Mouse (Mus musculus): Measurements from ENCODE around the gene Iqsec1.
A peak's percentile ranks its signal among the peaks of the same experiment; 100 is the strongest.

Iqsec1 gene

DNA sequence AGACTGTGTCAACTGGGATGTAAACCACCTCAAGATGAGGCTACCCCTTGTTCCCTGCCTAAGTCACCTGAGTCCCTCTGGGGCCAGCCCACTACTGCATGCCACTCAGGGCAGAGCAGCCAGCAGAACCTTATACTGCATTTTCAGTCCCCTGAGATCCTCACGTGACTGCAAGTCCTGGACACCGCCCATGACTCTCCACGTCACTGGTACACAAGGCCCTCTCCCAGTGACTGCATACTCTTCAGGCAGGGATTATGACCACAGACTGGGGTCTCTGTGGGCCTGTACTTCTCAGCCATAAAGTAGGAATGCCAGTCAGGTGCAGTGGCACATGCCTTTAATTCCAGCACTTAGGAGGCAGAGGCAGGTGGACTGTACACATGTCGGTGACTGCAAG, 281.3 kb downstream of the Iqsec1 start:
- no peak for DNase-seq (ENCODE audit: low read depth, low spot score)

DNA sequence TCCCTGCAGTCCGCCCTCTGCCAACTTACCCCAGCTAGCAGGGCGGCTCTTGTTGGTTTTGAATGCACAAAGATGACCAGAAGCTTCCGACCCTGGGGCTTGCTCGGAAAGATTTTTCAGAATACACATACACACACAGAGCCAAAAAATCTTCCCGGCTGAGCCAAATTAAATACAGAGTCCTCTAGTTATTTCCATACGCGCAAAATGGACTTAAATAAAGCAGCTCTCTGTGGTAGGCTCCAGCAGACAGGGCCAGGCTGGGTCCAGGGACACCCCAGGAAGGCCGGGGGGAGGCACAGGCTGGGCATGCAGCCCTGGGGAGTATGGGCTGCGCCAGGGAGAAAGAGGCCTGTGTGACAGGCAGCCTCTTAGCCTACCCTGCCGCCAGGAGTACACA, 282.0 kb downstream of the Iqsec1 start:
- no peak for DNase-seq (ENCODE audit: low read depth, low spot score)

GRCm38 (mm10) chr6:90705738-90706137, 282.7 kb downstream of the Iqsec1 start:
- DNase-seq (ENCODE audit: low read depth, low spot score): no peak

- DNase-seq (ENCODE audit: low read depth, low spot score): no peak
Observed at GRCm38 (mm10) chr6:90704705-90705344, 283.7 kb downstream of the Iqsec1 start.

DNA sequence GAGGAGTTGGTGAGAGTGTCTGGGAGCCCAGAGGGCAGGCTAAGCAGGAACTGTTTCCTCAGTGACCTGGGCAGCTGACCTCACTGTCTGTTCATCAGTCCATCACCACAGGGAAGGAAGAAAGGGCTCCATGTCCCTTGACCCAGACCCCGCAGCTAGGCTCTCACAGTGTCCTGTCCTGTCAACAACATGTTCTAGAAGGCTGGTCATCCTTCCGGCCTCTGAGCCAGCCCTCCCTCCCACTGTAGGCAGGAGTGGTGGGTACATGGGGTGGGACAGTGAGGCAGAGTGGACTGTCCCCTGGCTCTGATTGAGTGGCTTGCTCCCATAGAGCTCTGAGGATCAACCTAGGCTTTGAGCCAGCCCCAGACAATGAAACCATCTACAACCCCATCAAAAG, 284.7 kb downstream of the Iqsec1 start:
- no peak for DNase-seq (ENCODE audit: low read depth, low spot score)

DNA sequence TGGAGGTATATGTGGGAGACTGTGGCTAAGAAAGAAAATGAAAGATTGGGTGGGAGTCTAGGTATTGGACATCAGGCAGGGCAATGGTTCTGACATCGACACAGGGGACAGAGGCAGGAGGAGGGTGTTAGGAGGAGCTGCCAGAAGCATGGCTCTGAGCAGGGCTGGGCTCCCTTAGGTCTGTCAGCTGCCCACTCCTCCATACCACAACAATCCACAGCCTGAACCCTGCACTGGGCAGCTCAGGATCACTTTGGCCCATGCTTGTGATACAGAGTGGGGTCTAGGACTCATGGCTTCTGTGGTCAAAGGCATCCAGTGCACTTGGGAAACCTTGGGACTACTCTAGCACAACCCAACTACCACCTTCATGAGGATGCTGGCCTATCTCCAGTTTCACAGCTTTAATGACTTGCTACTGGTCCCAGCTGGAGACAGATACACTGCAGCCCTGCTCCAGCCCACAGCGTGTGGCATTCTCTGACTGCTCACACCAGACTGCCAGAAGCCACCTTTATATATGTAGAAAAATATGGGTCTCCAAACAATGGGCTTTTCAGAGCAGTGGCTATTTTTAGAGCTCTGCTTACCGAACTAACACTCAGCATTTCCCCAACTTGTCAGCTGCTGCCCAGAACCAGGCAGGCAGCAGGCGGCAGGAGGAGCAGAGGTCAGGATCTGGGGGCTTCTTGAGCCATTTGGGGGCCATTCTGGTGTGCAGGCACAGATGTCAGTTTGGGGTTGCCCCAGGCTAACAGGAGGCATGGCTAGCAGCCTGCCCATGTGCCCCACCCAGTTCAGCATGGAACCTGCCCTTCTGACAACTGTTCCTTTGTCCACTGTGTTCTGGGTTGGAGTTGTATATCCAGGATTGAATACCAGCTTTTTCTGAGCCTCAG, 285.4 kb downstream of the Iqsec1 start:
- DNase-seq (ENCODE audit: low read depth, low spot score): peak; percentile 52

- DNase-seq (ENCODE audit: low read depth, low spot score): no peak
Observed at GRCm38 (mm10) chr6:90702197-90702596, 286.3 kb downstream of the Iqsec1 start.

GRCm38 (mm10) chr6:90701391-90701790, 287.1 kb downstream of the Iqsec1 start:
- DNase-seq (ENCODE audit: low read depth, low spot score): no peak

DNA sequence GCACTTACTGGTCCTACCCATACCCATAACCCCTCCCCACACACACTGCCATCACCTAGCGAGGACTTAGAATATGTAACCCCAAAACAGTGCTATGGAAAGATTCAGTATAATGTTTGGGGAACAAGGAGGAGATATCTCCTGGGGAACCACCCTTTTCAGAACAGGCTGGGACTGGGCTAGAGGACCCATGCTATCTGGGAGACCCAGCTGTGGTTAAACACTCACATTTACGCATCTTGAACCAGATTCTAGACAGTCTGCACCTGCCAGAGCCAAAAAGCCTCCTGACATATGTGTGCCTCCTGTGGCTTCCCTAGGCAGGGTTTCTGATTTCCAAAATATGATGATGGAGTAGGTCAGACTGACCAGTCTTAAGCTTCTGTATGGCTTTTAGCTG, 287.7 kb downstream of the Iqsec1 start:
- DNase-seq (ENCODE audit: low read depth, low spot score): no peak

DNA sequence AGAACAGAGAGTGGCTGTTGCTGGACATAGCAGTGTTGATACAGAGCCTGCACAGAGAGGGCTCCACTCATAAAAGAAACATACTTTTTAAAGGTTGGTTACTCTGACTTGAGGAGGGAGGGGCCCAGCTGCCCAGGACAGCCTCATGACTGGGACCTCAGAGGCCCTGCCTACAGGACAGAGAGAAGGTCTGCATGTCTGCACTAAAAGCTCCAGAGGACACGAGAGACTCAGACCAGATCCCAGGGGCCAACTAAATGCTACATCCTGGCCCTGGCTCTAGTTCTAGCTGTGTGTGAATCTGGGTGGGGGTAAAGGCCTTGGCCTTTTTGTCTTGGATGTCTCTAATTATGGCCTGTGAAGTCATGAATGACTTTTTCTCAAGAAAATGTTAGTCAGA, 288.4 kb downstream of the Iqsec1 start:
- no peak for DNase-seq (ENCODE audit: low read depth, low spot score)

DNA sequence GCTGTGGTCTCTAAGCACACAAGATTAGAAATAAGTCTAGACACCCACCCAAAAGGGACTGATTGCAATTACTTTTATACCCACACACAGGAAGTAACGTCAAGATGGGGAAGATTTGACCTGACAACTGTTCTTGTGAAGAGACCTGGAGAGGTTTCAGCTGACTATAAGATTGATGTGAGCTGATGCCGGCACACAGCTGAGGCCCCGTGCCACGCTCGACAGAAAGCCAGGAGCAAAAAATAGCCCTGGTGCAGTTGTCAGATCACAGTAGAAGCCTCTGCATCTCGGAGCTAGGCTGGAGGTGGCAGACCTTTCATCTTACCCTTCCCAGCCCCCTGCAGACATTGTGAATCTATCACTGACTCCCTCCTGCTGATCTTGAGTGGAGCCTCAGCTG, 289.6 kb downstream of the Iqsec1 start:
- no peak for DNase-seq (ENCODE audit: low read depth, low spot score)

- DNase-seq (ENCODE audit: low read depth, low spot score): no peak
Observed at GRCm38 (mm10) chr6:90695754-90696153, 292.7 kb downstream of the Iqsec1 start.

- no peak for DNase-seq (ENCODE audit: low read depth, low spot score)
Observed at GRCm38 (mm10) chr6:90692404-90692803, 296.1 kb downstream of the Iqsec1 start.

- DNase-seq (ENCODE audit: low read depth, low spot score): no peak
Observed at GRCm38 (mm10) chr6:90691935-90692334, 296.6 kb downstream of the Iqsec1 start.

- DNase-seq (ENCODE audit: low read depth, low spot score): no peak
Observed at GRCm38 (mm10) chr6:90689500-90689899, 299.0 kb downstream of the Iqsec1 start.

- DNase-seq (ENCODE audit: low read depth, low spot score): no peak
Observed at GRCm38 (mm10) chr6:90688742-90689141, 299.7 kb downstream of the Iqsec1 start.

DNA sequence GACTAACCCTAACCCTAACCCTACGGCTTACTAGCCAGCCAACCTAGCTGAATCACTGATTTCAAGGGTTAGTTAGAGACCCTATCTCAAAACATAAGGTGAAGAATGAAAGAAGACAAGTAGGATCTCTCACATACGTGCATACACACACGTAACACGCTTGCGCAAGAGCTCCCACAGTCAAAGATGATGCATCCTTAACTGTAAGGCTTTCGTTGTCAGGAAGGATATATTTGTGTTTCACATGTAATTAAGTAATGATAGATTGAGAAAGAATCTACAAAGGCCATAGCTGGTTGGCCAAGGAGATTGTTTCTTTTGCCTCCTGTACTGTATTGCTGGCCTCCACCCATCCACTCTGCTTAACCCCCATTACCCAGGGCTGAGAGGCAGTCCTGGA, 300.5 kb downstream of the Iqsec1 start:
- DNase-seq (ENCODE audit: low read depth, low spot score): no peak

DNA sequence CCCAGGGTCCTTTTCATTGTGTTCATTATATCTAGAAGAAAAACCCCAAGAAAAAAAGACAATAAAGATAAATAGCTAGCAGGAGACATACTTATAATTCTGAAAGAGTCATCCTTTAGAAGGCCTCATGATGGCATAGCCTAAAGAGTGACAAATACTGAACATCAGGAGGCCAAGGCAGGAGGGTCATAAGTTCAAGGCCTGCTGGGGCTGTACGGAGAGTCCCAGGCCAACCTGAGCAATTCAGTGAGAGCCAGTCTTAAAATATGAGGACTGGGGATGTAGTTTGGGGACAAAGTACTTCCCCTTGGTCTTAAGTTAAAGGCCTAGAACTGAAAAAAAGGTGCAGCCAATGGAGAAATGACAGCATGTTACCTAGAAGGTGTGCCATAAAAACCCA, 301.7 kb downstream of the Iqsec1 start:
- DNase-seq (ENCODE audit: low read depth, low spot score): no peak

DNA sequence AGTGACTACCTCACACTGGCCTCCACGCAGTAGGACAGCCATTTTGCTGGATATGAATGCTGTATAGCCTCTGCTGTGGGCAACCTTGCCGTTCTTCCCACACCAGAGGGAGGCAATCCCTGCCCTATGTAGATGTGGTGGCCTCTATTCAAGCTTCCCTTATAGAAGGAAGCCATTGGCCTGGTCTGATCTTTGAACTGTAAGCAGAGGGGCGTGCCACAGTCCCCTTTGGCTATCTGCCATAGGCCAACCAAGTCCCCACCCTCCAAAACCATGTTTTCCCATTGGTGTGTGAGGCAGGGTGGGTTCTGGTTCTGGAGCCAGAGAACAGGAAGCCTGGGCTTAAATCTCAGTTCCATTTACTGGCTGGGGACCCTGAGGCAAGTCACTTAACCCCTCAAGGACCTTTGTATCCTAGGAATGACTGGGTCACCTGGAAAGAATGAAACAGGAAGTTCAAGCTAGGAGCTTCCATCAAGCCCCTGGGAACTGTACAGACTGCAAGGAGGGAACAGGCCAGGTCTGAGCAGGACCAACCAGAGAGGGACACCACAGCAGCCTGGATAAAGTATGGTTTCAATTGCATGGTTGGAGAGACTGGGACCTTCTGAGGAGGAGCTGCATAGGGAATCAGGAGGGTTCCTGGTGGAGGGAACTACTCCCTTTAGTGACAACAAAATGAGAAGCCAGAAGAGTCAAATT, 304.5 kb downstream of the Iqsec1 start:
- DNase-seq (ENCODE audit: low read depth, low spot score): no peak

- DNase-seq (ENCODE audit: low read depth, low spot score): no peak
Observed at GRCm38 (mm10) chr6:90680401-90680800, 308.1 kb downstream of the Iqsec1 start.

DNA sequence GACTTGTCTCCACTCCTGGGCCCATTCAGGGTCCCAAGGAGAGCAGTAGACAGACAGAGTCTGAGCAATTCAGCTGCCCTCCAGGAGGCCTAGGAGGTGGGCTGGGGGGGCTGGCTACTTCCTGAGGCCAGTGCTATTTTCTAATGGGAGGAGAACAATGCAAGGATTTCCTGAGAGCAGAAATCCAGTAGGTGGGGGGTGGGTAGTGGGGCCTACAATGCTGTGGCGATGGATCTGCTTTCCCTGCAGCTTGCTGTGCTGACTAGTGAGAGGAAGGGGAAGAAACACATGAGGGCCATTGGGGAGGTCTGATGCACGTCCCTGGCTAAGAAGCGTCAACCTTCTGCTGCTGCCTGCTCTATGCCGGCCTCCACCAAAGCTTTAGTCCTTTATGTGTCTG, 309.7 kb downstream of the Iqsec1 start:
- no peak for DNase-seq (ENCODE audit: low read depth, low spot score)

GRCm38 (mm10) chr6:90668693-90669092, 319.8 kb downstream of the Iqsec1 start:
- no peak for DNase-seq (ENCODE audit: low read depth, low spot score)

DNA sequence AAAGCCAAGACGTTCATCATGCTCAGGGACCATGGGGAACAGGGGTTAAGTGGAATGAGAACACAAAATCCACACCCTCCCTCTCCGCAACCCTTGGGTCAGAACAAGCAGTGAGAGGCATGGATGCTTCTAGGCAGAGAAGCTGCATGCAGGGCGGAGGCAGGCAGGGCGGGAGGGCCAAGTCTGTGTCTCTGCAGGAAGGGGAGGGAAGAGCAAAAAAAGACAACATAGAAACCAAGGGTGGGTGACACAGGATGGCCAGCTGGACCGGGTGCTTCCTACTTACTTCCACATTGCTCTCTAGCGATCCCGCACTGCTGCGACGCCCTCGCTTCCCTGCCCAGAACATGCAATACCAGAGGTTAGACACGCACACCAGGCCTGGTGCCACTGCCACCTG, 324.7 kb downstream of the Iqsec1 start:
- DNase-seq (ENCODE audit: low read depth, low spot score): no peak

All from mesoderm, embryonic 11.5 days (tissue).